Mouse (Mus musculus): ENCODE results near the gene Cpt1c. TPM values are rescaled to one million over a fixed set of nuclear protein-coding genes. Genes with fewer than 3 reads are reported as not detected.

The Cpt1c gene
- polyA plus RNA-seq, 1 experiment from 2014 or later = 60.3 TPM

GRCm38 (mm10) chr7:44960512-44960910 lies 14.1 kb downstream of the Cpt1c start:
- Histone ChIP-seq H3K4me3 (ENCODE audit: low read depth, low read length) (no peak overlapping the region), H3K9me3 (ENCODE audit: control insufficient read depth, low read length) (no peaks in the 10 kb centered on the region), H3K36me3 (ENCODE audit: control insufficient read depth, insufficient read depth, low read length) (peaks cover 32% of the 10 kb centered on the region), H3K27me3 (ENCODE audit: control insufficient read depth, insufficient read depth, low read length) (no peaks in the 10 kb centered on the region), H3K4me2 (ENCODE audit: low read depth, low read length) (no peak overlapping the region), H3K4me1 (ENCODE audit: control insufficient read depth, insufficient read depth, low read length) (0 out of 2 replicates have a peak, but pooled peaks cover 2% of the 10 kb centered on the region), H3K9ac (replicated peaks; ENCODE audit: low read depth, low read length) (no peak overlapping the region), H3K27ac (ENCODE audit: low read depth, low read length) (no peak overlapping the region)
- 92% methylated on average over 13 of the region's 13 CpGs for WGBS
- no peak for ATAC-seq (ENCODE audit: low read depth)

- H3K4me3 ChIP-seq (ENCODE audit: low read depth, low read length) = no peak overlapping the region
- H3K27ac ChIP-seq (ENCODE audit: low read depth, low read length) = no peak overlapping the region
- no peak overlapping the region for H3K4me2 ChIP-seq (ENCODE audit: low read depth, low read length)
- no peaks in the 10 kb centered on the region for H3K9me3 ChIP-seq (ENCODE audit: control insufficient read depth, low read length)
- H3K27me3 ChIP-seq (ENCODE audit: control insufficient read depth, insufficient read depth, low read length) = no peaks in the 10 kb centered on the region
- ATAC-seq (ENCODE audit: low read depth) = no peak
- 92% methylated on average over 10 of the region's 10 CpGs for WGBS
- H3K9ac ChIP-seq (replicated peaks; ENCODE audit: low read depth, low read length) = no peak overlapping the region
- 0 out of 2 replicates have a peak, but pooled peaks cover 2% of the 10 kb centered on the region for H3K4me1 ChIP-seq (ENCODE audit: control insufficient read depth, insufficient read depth, low read length)
- H3K36me3 ChIP-seq (ENCODE audit: control insufficient read depth, insufficient read depth, low read length) = peaks cover 32% of the 10 kb centered on the region
Observed at GRCm38 (mm10) chr7:44959874-44960511, 14.7 kb downstream of the Cpt1c start.

GRCm38 (mm10) chr7:44959281-44959680 lies 15.4 kb downstream of the Cpt1c start:
- no peak overlapping the region for H3K4me3 ChIP-seq (ENCODE audit: low read depth, low read length)
- H3K27me3 ChIP-seq (ENCODE audit: control insufficient read depth, insufficient read depth, low read length) = no peaks in the 10 kb centered on the region
- WGBS = 93% methylated on average over 8 of the region's 8 CpGs
- no peak overlapping the region for H3K9ac ChIP-seq (replicated peaks; ENCODE audit: low read depth, low read length)
- no peak for ATAC-seq (ENCODE audit: low read depth)
- no peak overlapping the region for H3K27ac ChIP-seq (ENCODE audit: low read depth, low read length)
- no peaks in the 10 kb centered on the region for H3K9me3 ChIP-seq (ENCODE audit: control insufficient read depth, low read length)
- H3K4me1 ChIP-seq (ENCODE audit: control insufficient read depth, insufficient read depth, low read length) = 0 out of 2 replicates have a peak, but pooled peaks cover 2% of the 10 kb centered on the region
- peaks cover 32% of the 10 kb centered on the region for H3K36me3 ChIP-seq (ENCODE audit: control insufficient read depth, insufficient read depth, low read length)
- H3K4me2 ChIP-seq (ENCODE audit: low read depth, low read length) = no peak overlapping the region

GRCm38 (mm10) chr7:44958208-44958607 lies 16.4 kb downstream of the Cpt1c start:
- Histone ChIP-seq H3K27me3 (ENCODE audit: control insufficient read depth, insufficient read depth, low read length) (no peaks in the 10 kb centered on the region), H3K27ac (ENCODE audit: low read depth, low read length) (no peak overlapping the region), H3K9ac (replicated peaks; ENCODE audit: low read depth, low read length) (no peak overlapping the region), H3K4me2 (ENCODE audit: low read depth, low read length) (no peak overlapping the region), H3K4me3 (ENCODE audit: low read depth, low read length) (no peak overlapping the region), H3K4me1 (ENCODE audit: control insufficient read depth, insufficient read depth, low read length) (0 out of 2 replicates have a peak, but pooled peaks cover 2% of the 10 kb centered on the region), H3K36me3 (ENCODE audit: control insufficient read depth, insufficient read depth, low read length) (peaks cover 28% of the 10 kb centered on the region), H3K9me3 (ENCODE audit: control insufficient read depth, low read length) (no peaks in the 10 kb centered on the region)
- ATAC-seq (ENCODE audit: low read depth) = no peak
- 56% methylated on average over 7 of the region's 7 CpGs for WGBS

GRCm38 (mm10) chr7:44957183-44957835 lies 17.3 kb downstream of the Cpt1c start:
- H3K9ac ChIP-seq (replicated peaks; ENCODE audit: low read depth, low read length) = 0 out of 2 replicates have a peak overlapping the region, but pooled peaks have one; percentile 7
- H3K27ac ChIP-seq (ENCODE audit: low read depth, low read length) = no peak overlapping the region
- WGBS = 70% methylated on average over 20 of the region's 20 CpGs
- no peaks in the 10 kb centered on the region for H3K9me3 ChIP-seq (ENCODE audit: control insufficient read depth, low read length)
- H3K4me3 ChIP-seq (ENCODE audit: low read depth, low read length) = no peak overlapping the region
- ATAC-seq (ENCODE audit: low read depth) = no peak; the same call in 1 of the 2 replicates
- H3K4me2 ChIP-seq (ENCODE audit: low read depth, low read length) = no peak overlapping the region
- H3K4me1 ChIP-seq (ENCODE audit: control insufficient read depth, insufficient read depth, low read length) = 0 out of 2 replicates have a peak, but pooled peaks cover 4% of the 10 kb centered on the region
- H3K27me3 ChIP-seq (ENCODE audit: control insufficient read depth, insufficient read depth, low read length) = peaks cover 2% of the 10 kb centered on the region
- peaks cover 23% of the 10 kb centered on the region for H3K36me3 ChIP-seq (ENCODE audit: control insufficient read depth, insufficient read depth, low read length)

GRCm38 (mm10) chr7:44956266-44956665 lies 18.4 kb downstream of the Cpt1c start:
- Histone ChIP-seq H3K27me3 (ENCODE audit: control insufficient read depth, insufficient read depth, low read length) (peaks cover 10% of the 10 kb centered on the region), H3K27ac (ENCODE audit: low read depth, low read length) (peak overlapping the region; percentile 48), H3K4me1 (ENCODE audit: control insufficient read depth, insufficient read depth, low read length) (0 out of 2 replicates have a peak, but pooled peaks cover 5% of the 10 kb centered on the region), H3K9ac (replicated peaks; ENCODE audit: low read depth, low read length) (no peak overlapping the region), H3K4me2 (ENCODE audit: low read depth, low read length) (no peak overlapping the region), H3K36me3 (ENCODE audit: control insufficient read depth, insufficient read depth, low read length) (peaks cover 16% of the 10 kb centered on the region), H3K4me3 (ENCODE audit: low read depth, low read length) (no peak overlapping the region), H3K9me3 (ENCODE audit: control insufficient read depth, low read length) (no peaks in the 10 kb centered on the region)
- WGBS = 48% methylated on average over 6 of the region's 6 CpGs
- ATAC-seq (ENCODE audit: low read depth) = no peak

- 0 out of 2 replicates have a peak, but pooled peaks cover 5% of the 10 kb centered on the region for H3K4me1 ChIP-seq (ENCODE audit: control insufficient read depth, insufficient read depth, low read length)
- no peak overlapping the region for H3K4me2 ChIP-seq (ENCODE audit: low read depth, low read length)
- 60% methylated on average over 5 of the region's 5 CpGs for WGBS
- no peaks in the 10 kb centered on the region for H3K9me3 ChIP-seq (ENCODE audit: control insufficient read depth, low read length)
- no peak overlapping the region for H3K4me3 ChIP-seq (ENCODE audit: low read depth, low read length)
- no peak overlapping the region for H3K27ac ChIP-seq (ENCODE audit: low read depth, low read length)
- no peak overlapping the region for H3K9ac ChIP-seq (replicated peaks; ENCODE audit: low read depth, low read length)
- H3K27me3 ChIP-seq (ENCODE audit: control insufficient read depth, insufficient read depth, low read length) = peaks cover 10% of the 10 kb centered on the region
- H3K36me3 ChIP-seq (ENCODE audit: control insufficient read depth, insufficient read depth, low read length) = peaks cover 9% of the 10 kb centered on the region
- no peak for ATAC-seq (ENCODE audit: low read depth)
Observed at GRCm38 (mm10) chr7:44955628-44956027, 19.0 kb downstream of the Cpt1c start.

- Histone ChIP-seq H3K4me2 (ENCODE audit: low read depth, low read length) (no peak overlapping the region), H3K9me3 (ENCODE audit: control insufficient read depth, low read length) (no peaks in the 10 kb centered on the region), H3K9ac (replicated peaks; ENCODE audit: low read depth, low read length) (no peak overlapping the region), H3K27ac (ENCODE audit: low read depth, low read length) (no peak overlapping the region), H3K4me1 (ENCODE audit: control insufficient read depth, insufficient read depth, low read length) (0 out of 2 replicates have a peak, but pooled peaks cover 5% of the 10 kb centered on the region), H3K27me3 (ENCODE audit: control insufficient read depth, insufficient read depth, low read length) (peaks cover 13% of the 10 kb centered on the region), H3K4me3 (ENCODE audit: low read depth, low read length) (no peak overlapping the region), H3K36me3 (ENCODE audit: control insufficient read depth, insufficient read depth, low read length) (peaks cover 5% of the 10 kb centered on the region)
- no peak for ATAC-seq (ENCODE audit: low read depth)
- WGBS = 86% methylated on average over 12 of the region's 12 CpGs
Observed at GRCm38 (mm10) chr7:44954091-44954885, 20.4 kb downstream of the Cpt1c start.

Measured in neural tube, embryonic 14.5 days (tissue).